In the genomic region with DNA sequence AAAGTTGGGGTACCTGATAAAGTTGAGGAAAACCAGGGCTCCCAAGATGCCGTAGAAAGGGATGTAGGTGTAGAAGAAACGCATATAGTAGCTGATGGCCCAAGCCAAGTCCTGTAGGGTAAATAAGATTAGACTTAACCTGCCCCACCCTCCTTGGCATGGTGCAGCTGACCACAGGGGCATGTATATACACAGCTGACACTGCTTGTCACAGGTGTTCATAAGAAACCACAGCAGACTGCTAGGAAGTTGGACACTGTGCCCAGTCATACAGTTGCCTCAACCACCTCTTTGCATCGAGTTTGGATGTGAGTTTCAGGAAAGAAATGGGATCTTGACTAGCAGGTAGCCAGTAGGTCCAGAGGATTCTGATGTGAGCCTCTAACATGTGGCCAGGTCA, we compare ENCODE assay signal across 16 mouse cellular contexts.
"Had no signal": no experiment of that assay in that cellular context is flagged by ENCODE, and none has a peak within 500 bp of the region (broad histone marks: within the 10 kb centered on the region; RNA-seq: fewer than 3 reads in every experiment).

No protein-coding gene starts in this region.

- H3K4me1 ChIP-seq: kidney, embryonic 15.5 days; neural tube, embryonic 12.5 days had no signal

- H3K27ac ChIP-seq: kidney, embryonic 15.5 days; neural tube, embryonic 12.5 days; neural tube, embryonic 15.5 days had no signal

- H3K27me3 ChIP-seq: kidney, embryonic 15.5 days; liver, embryonic 15.5 days; neural tube, embryonic 12.5 days; neural tube, embryonic 15.5 days had no signal

- H3K9me3 ChIP-seq: kidney, embryonic 15.5 days; liver, embryonic 15.5 days; neural tube, embryonic 12.5 days; neural tube, embryonic 15.5 days had no signal

- DNase-seq: kidney, adult 11 months; kidney, adult 8-10 months; kidney, postnatal 10 days; kidney, postnatal 36 days; lung, adult 2 months; lung, postnatal 14 days; midbrain, embryonic 14.5 days; retina, postnatal 1 day; right cerebral cortex, postnatal 25 days; thymus, adult 2 months; thymus, postnatal 14 days had no signal

- H3K4me2 ChIP-seq: kidney, embryonic 15.5 days; liver, embryonic 15.5 days; midbrain, embryonic 11.5 days; neural tube, embryonic 12.5 days; neural tube, embryonic 15.5 days had no signal

- H3K4me3 ChIP-seq: kidney, embryonic 15.5 days; liver, embryonic 15.5 days; neural tube, embryonic 12.5 days; neural tube, embryonic 15.5 days had no signal

- H3K9ac ChIP-seq: kidney, embryonic 15.5 days; liver, embryonic 15.5 days; neural tube, embryonic 12.5 days; neural tube, embryonic 15.5 days had no signal
